Mouse (Mus musculus): ENCODE measurements around the gene Proca1. TPM values are rescaled to one million over a fixed set of nuclear protein-coding genes. Genes with fewer than 3 reads are reported as not detected.

The Proca1 gene
- 1 to 10 TPM; 1.1 to 1.3 TPM for total RNA-seq (2023)

GRCm38 (mm10) chr11:78193113-78193512 lies at the start of gene Proca1:
Gene Proca1 (plus strand): TSS chr11:78193392.

GRCm38 (mm10) chr11:78164924-78165760 lies 28.1 kb upstream of the Proca1 start, which contains the start of gene Traf4:
Gene Traf4 (minus strand): TSS chr11:78165589.

GRCm38 (mm10) chr11:78176402-78176862 lies 16.8 kb upstream of the Proca1 start, which contains the start of the genes Nek8 and Tlcd1:
Gene Nek8 (minus strand): TSS chr11:78176675.
Gene Tlcd1 (plus strand): TSS chr11:78176711.

GRCm38 (mm10) chr11:78182961-78183844 lies 10.0 kb upstream of the Proca1 start, which contains the start of gene Rpl23a:
Gene Rpl23a (minus strand): TSS chr11:78183584.

GRCm38 (mm10) chr11:78188331-78189233 lies 4.6 kb upstream of the Proca1 start, which contains the start of gene Rab34:
Gene Rab34 (plus strand): TSS chr11:78188430.

GRCm38 (mm10) chr11:78245627-78246317 lies 52.6 kb downstream of the Proca1 start, which contains the start of the genes Sdf2 and Supt6:
Gene Sdf2 (plus strand): TSS chr11:78245746.
Gene Supt6 (minus strand): TSS chr11:78245987.

Other genes with a start within 250 kb of the Proca1 start
- 10 to 100 TPM; 80.1 to 87.9 TPM for gene Phf12, start 210.6 kb upstream of the Proca1 start, total RNA-seq (2023)
- 1 to 10 TPM; 3.0 to 3.5 TPM for gene Dhrs13, start 161.1 kb upstream of the Proca1 start, total RNA-seq (2023)
- gene Flot2, start 155.5 kb upstream of the Proca1 start, total RNA-seq (2023) = 100 to 1,000 TPM; 133 to 140 TPM
- gene Eral1, start 113.0 kb upstream of the Proca1 start, total RNA-seq (2023) = 10 to 100 TPM; 15.4 to 16.7 TPM
- gene Fam222b, start 98.7 kb upstream of the Proca1 start, total RNA-seq (2023) = 10 to 100 TPM; 41.9 to 50.7 TPM
- 1 to 10 TPM; 6.3 to 8.1 TPM for gene Traf4, start 27.8 kb upstream of the Proca1 start, total RNA-seq (2023)
- gene Nek8, start 16.7 kb upstream of the Proca1 start, total RNA-seq (2023) = 1 to 10 TPM; 4.3 to 7.2 TPM
- gene Tlcd1, start 16.7 kb upstream of the Proca1 start, total RNA-seq (2023) = 1 to 10 TPM; 6.0 to 7.4 TPM
- 1,000 to 10,000 TPM; 1,117 to 1,118 TPM for gene Rpl23a, start 9.8 kb upstream of the Proca1 start, total RNA-seq (2023)
- under 1 TPM in 1 of 2 experiments, not detected in 1; 0.46 TPM for gene Rab34, start 5.0 kb upstream of the Proca1 start, total RNA-seq (2023)
- gene Sdf2, start 52.4 kb downstream of the Proca1 start, total RNA-seq (2023) = 10 to 100 TPM; 42.7 to 43.7 TPM
- gene Supt6, start 52.6 kb downstream of the Proca1 start, total RNA-seq (2023) = 10 to 100 TPM; 40.2 to 42.4 TPM
- 10 to 100 TPM; 60.2 to 60.8 TPM for gene 2610507B11Rik, start 68.4 kb downstream of the Proca1 start, total RNA-seq (2023)
- gene BC030499, start 97.4 kb downstream of the Proca1 start, total RNA-seq (2023) = under 1 TPM; 0.26 to 0.68 TPM
- 10 to 100 TPM; 61.7 to 63.1 TPM for gene Spag5, start 108.1 kb downstream of the Proca1 start, total RNA-seq (2023)
- 1 to 10 TPM; 2.6 to 3.6 TPM for gene Aldoc, start 129.6 kb downstream of the Proca1 start, total RNA-seq (2023)
- gene Pigs, start 135.0 kb downstream of the Proca1 start, total RNA-seq (2023) = 10 to 100 TPM; 37.7 to 40.2 TPM
- 100 to 1,000 TPM; 106 to 112 TPM for gene Unc119, start 150.1 kb downstream of the Proca1 start, total RNA-seq (2023)
- gene Foxn1, start 193.2 kb downstream of the Proca1 start, total RNA-seq (2023) = under 1 TPM in 1 of 2 experiments, not detected in 1; 0.15 TPM
- under 1 TPM in 1 of 2 experiments, not detected in 1; 0.22 TPM for gene Slc13a2, start 228.8 kb downstream of the Proca1 start, total RNA-seq (2023)